Mouse (Mus musculus): ENCODE measurements around the gene Mei4.

Gene Mei4

DNA sequence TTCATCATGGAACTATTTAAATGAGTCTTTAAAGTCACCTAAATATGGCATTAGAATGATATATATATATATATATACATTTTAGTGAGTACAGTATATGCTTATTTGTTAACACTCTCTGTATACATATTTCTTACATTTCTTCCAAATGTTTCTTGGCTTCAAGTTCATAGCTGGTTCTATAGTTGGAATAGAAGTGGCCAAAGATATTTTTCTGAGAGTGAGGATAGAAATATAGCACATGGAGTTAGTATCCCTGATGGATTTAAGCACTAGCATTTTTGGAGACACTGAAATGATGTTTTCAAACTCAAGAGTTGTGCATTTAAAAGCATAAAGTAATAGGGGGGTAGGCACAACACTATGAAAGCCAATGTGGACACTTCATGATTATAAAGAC is 272.6 kb downstream of the Mei4 start:
- no peak for DNase-seq (ENCODE audit: low read depth in 1 of 2, low spot score in 2 of 2)

- DNase-seq (ENCODE audit: low read depth in 1 of 2, low spot score in 2 of 2), result no peak
Observed at GRCm38 (mm10) chr9:82160143-82160542, 296.7 kb downstream of the Mei4 start.

DNA sequence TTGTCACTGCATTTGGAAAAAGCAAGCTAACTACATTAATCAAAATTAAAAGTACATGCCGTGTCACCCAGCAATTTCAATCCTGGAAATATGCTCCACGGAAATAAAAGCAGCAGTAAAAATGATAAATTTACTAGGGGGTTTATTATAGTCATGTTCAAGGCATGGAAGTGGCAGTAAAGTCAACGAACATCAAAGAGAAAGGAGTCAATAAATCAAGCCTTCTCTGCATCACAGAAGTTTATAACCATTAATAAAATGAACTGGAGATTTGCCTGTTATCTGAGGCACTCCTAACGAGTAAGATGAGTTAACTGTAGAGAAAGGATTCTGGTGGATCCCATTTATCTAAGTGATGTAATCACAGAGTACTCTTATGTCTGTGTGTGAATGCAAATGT is 298.9 kb downstream of the Mei4 start:
- DNase-seq (ENCODE audit: low read depth in 1 of 2, low spot score in 2 of 2), result no peak

DNA sequence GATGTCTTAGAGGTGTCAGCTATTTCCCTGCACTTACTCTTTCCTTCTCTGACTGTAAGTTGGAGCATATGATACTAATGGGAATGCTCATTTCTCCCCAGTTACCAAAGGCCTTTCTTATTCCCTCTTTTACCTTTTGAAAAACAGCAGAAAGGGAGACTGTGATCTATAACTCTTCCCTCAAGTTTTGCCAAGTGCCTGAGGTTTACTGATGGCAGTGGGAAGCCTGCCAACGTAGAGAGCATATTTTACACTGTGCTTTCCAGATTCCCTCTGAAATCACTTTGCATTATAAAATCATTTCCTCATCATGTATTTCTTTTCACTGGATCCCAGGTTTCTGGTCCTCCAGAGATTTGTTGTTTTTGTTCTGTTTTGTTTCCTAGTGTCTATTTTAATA is 354.5 kb downstream of the Mei4 start:
- no peak for DNase-seq (ENCODE audit: low read depth in 1 of 2, low spot score in 2 of 2)

- no peak for DNase-seq (ENCODE audit: low read depth in 1 of 2, low spot score in 2 of 2)
Observed at GRCm38 (mm10) chr9:82247695-82248445, 384.4 kb downstream of the Mei4 start.

Measured in monocyte, adult 2 months (primary cell).